Mouse (Mus musculus) lung, postnatal 0 days (tissue): ENCODE measurements around the gene Slc25a19.

ENCODE experiments used
- CTCF ChIP-seq: IDR thresholded peaks from 2 replicates; pipeline ENCODE4 v1.5.1; 2016; ENCODE audit warnings: antibody characterized with exemption, mild to moderate bottlenecking
- EP300 ChIP-seq: IDR thresholded peaks from 2 replicates; pipeline ENCODE4 v1.6.1; 2016; ENCODE audit warnings: antibody characterized with exemption, mild to moderate bottlenecking, control low read depth

GRCm38 (mm10) chr11:115638498-115639409, 10.7 kb upstream of the Slc25a19 start:
- TF ChIP-seq CTCF: no peak
- TF ChIP-seq EP300: no peak
